Mouse (Mus musculus) forebrain, embryonic 12.5 days (tissue): ENCODE measurements around the gene Rgs11. TPM values are rescaled to one million over a fixed set of nuclear protein-coding genes. Genes with fewer than 3 reads are reported as not detected.

Experiments
- ATAC-seq: fragments of 200-750 bp; cut with Nextera tagmentation; 2 replicates; pipeline ENCODE4 v1.8.0; 2017; ENCODE audit warnings: moderate TSS enrichment; ENCODE audit not compliant: low FRiP score
- H3K27ac ChIP-seq: fragments of 300-500 bp; sonication (generic); 2 replicates; pipeline ENCODE4 v1.5.1; 2016; ENCODE audit warnings: mild to moderate bottlenecking
- H3K27me3 ChIP-seq: fragments of 300-500 bp; sonication (generic); 2 replicates; pipeline ENCODE4 v1.6.1; 2016; ENCODE audit warnings: mild to moderate bottlenecking
- H3K36me3 ChIP-seq: fragments of 300-500 bp; sonication (generic); replicated peaks from 2 replicates; pipeline ENCODE4 v1.6.1; 2016; ENCODE audit warnings: mild to moderate bottlenecking
- H3K4me1 ChIP-seq: fragments of 300-500 bp; sonication (generic); 2 replicates; pipeline ENCODE4 v1.6.1; 2016
- H3K4me2 ChIP-seq: fragments of 300-500 bp; sonication (generic); 2 replicates; pipeline ENCODE4 v1.6.1; 2016; ENCODE audit warnings: mild to moderate bottlenecking, moderate library complexity
- H3K4me3 ChIP-seq: fragments of 300-500 bp; sonication (generic); replicated peaks from 2 replicates; pipeline ENCODE4 v1.5.1; 2016; ENCODE audit warnings: mild to moderate bottlenecking
- H3K9ac ChIP-seq: fragments of 300-500 bp; sonication (generic); 2 replicates; pipeline ENCODE4 v1.6.1; 2016; ENCODE audit warnings: mild to moderate bottlenecking
- H3K9me3 ChIP-seq: fragments of 300-500 bp; sonication (generic); 2 replicates; pipeline ENCODE4 v1.6.1; 2016
- WGBS: fragments of 180-500 bp; shearing (Covaris S2); methylation state at CpG from one replicate; pipeline ENCODE4 v1.1.7; 2016; 5-methylcytosine and 5-hydroxymethylcytosine counted together
- polyA plus RNA-seq: library from polyadenylated mRNA; unstranded; fragments of >200 nt; fragmentation: Nextera tagmentation; extraction: Ambion mirVana; gene quantifications from 2 replicates; pipeline ENCODE4 v1.2.1, GENCODE M21; 2016

Gene Rgs11
- polyA plus RNA-seq, 1 experiment from 2014 or later, result 2.4 TPM

DNA sequence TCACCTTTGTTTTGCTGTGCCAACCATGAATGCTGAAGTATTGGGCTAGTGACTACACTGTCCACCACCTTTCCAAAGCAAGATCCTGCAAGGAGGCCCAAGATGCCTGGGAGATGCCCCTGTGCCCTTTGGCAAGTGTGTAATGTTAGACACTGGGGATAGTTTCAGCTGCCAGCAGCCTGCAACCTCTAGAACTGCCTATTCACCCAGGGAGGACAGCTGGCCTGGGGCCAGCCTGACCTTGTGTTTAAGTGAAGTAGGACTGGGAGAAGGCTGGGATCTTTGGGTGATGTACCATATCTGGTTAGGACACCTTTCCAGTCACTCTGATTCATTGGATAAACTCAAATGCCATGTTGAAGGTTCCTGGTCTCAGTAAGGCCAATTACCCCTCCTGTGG, 753 bp upstream of the Rgs11 start:
- no peak for ATAC-seq
- Histone ChIP-seq H3K4me2 (no peak overlapping the region), H3K27me3 (peaks cover 74% of the 10 kb centered on the region), H3K4me3 (0 out of 2 replicates have a peak overlapping the region, but pooled peaks have one; percentile 40), H3K9me3 (no peaks in the 10 kb centered on the region), H3K27ac (no peak overlapping the region), H3K9ac (no peak overlapping the region), H3K4me1 (peaks cover 23% of the 10 kb centered on the region), H3K36me3 (peaks cover 11% of the 10 kb centered on the region)

DNA sequence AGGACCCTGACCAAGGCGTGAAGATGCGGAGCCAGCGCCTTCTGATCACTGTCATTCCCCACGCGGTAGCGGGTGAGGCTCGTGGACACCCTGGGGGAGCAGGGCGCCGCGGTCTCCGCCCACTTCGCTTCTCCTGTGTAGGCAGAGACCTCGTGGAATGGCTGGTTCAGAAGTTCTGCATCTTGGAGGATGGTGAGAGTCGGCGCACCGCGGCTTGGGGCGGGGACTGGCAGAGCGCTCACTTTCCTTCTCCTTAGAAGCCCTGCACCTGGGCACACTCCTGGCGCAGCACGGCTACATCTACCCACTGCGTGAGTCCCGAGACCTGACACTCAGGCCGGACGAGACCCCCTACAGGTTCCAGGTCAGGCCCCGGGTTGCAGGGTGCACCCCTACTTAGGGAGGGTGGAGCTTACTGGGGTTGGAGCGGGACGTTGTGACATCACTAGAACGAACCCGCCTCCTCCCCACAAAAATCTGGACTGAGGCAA, 615 bp downstream of the Rgs11 start:
- no peak overlapping the region for H3K27ac ChIP-seq
- H3K9ac ChIP-seq, result peak overlapping the region; percentile 36
- H3K9me3 ChIP-seq, result no peaks in the 10 kb centered on the region
- no peak for ATAC-seq
- H3K4me3 ChIP-seq, result peak overlapping the region; percentile 40
- no peaks in the 10 kb centered on the region for H3K36me3 ChIP-seq
- H3K4me1 ChIP-seq, result peaks cover 23% of the 10 kb centered on the region
- H3K27me3 ChIP-seq, result peaks cover 74% of the 10 kb centered on the region
- under 1% methylated on average over 30 of the region's 30 CpGs for WGBS
- peak overlapping the region; percentile 61 for H3K4me2 ChIP-seq

DNA sequence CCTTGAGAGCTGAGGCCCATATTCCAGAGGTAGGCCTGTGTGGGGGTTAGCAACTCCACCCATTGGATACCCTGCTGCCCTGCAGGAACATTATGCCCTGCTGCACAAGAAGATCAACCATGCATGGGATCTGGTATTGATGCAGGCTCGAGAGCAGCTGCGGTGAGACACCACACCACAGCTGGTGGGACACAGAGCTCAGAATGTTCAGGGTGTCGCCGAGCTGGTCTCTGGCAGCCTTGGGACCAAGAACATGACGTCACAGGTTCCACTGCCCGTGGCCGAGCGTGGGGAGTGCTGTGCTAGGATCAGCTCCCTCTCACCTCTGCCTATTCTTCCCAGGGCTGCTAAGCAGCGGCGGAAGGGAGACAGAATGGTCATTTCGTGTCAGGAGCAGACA, 2.0 kb downstream of the Rgs11 start:
- H3K4me2 ChIP-seq, result no peak overlapping the region
- no peak overlapping the region for H3K9ac ChIP-seq
- ATAC-seq, result no peak
- H3K9me3 ChIP-seq, result no peaks in the 10 kb centered on the region
- H3K4me1 ChIP-seq, result peaks cover 23% of the 10 kb centered on the region
- H3K27ac ChIP-seq, result no peak overlapping the region
- H3K27me3 ChIP-seq, result peaks cover 62% of the 10 kb centered on the region
- WGBS, result 33% methylated on average over 11 of the region's 11 CpGs
- no peak overlapping the region for H3K4me3 ChIP-seq
- H3K36me3 ChIP-seq, result no peaks in the 10 kb centered on the region

DNA sequence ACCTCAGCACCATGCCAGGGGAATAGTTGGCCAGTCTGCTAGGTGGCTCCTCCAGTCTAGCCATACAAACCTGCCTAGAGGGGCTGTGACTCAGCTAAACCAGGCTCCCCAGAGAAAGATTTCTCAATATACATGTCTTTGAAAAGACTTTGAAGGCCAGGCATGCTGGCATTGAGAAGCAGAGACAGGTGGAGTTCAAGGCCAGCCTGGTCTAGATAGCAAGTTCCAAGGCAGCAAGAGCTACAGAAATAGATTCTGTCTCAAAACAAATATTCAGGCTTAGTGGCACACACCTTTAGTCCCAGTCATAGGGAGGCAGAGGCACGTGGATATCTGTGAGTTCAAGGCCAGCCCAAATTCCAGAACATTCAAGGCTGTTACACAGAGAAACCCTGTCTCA, 3.6 kb downstream of the Rgs11 start:
- H3K27me3 ChIP-seq, result peaks cover 46% of the 10 kb centered on the region
- no peak overlapping the region for H3K4me3 ChIP-seq
- H3K4me1 ChIP-seq, result peaks cover 13% of the 10 kb centered on the region
- no peak overlapping the region for H3K4me2 ChIP-seq
- no peaks in the 10 kb centered on the region for H3K36me3 ChIP-seq
- no peak overlapping the region for H3K27ac ChIP-seq
- H3K9me3 ChIP-seq, result no peaks in the 10 kb centered on the region
- H3K9ac ChIP-seq, result no peak overlapping the region
- 45% methylated on average over 1 of the region's 1 CpGs for WGBS
- ATAC-seq, result no peak

DNA sequence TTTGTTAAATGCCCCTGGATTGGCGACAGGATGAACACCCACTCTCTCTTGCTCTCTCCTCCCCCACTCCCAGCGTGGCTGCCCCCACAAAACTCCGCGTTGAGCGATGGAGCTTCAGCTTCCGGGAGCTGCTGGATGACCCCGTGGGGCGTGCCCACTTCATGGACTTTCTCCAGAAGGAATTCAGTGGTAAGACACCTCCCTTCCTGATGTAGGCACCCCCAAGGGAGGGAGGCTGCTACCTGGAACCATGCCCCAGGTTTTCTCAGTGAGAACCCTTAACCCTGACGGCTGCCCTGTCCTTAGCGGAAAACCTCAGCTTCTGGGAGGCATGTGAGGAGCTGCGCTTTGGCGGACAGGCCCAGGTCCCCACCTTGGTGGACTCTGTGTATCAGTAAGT, 4.9 kb downstream of the Rgs11 start, which contains the start of gene Arhgdig:
Arhgdig (minus strand) TSS at position 101 of the 400 bp plus-strand sequence.
- WGBS, result 88% methylated on average over 12 of the region's 12 CpGs
- no peak within 1 kb of the TSS for H3K4me2 ChIP-seq

DNA sequence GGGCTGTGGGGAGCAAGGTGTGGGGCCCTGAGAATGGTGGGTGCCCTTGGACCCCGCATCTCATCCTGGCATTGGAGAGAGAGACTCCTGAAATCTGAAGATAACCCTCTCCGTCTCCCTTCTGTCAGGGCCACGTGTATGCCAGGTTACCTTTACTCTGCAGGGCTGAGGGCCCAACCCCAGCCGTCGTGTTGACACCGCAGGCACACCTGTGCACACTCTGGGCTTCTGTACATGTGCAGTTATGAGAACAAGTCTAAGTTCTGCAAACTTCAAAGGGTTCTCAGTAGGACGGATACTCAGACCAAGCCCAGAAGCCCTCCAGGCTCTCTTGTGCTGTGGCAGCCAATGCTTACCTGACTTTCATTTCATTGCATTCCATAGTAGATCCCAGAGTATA, 9.5 kb downstream of the Rgs11 start:
- Histone ChIP-seq H3K9me3 (no peaks in the 10 kb centered on the region), H3K4me1 (no peaks in the 10 kb centered on the region), H3K4me3 (no peak overlapping the region), H3K9ac (no peak overlapping the region), H3K27me3 (no peaks in the 10 kb centered on the region), H3K27ac (no peak overlapping the region), H3K4me2 (no peak overlapping the region), H3K36me3 (0 out of 2 replicates have a peak, but pooled peaks cover 9% of the 10 kb centered on the region)
- no peak for ATAC-seq
- 87% methylated on average over 7 of the region's 7 CpGs for WGBS

More for the DNA sequence above, 4.9 kb downstream of the Rgs11 start, which contains the start of gene Arhgdig:
- no peak for ATAC-seq
- no peak within 1 kb of the TSS for H3K9ac ChIP-seq
- H3K4me3 ChIP-seq, result no peak within 1 kb of the TSS
- H3K36me3 ChIP-seq, result no peaks in the 10 kb centered on the region
- no peak within 1 kb of the TSS for H3K27ac ChIP-seq
- peaks cover 9% of the 10 kb centered on the region for H3K4me1 ChIP-seq
- H3K9me3 ChIP-seq, result no peaks in the 10 kb centered on the region
- peaks cover 33% of the 10 kb centered on the region for H3K27me3 ChIP-seq

DNA sequence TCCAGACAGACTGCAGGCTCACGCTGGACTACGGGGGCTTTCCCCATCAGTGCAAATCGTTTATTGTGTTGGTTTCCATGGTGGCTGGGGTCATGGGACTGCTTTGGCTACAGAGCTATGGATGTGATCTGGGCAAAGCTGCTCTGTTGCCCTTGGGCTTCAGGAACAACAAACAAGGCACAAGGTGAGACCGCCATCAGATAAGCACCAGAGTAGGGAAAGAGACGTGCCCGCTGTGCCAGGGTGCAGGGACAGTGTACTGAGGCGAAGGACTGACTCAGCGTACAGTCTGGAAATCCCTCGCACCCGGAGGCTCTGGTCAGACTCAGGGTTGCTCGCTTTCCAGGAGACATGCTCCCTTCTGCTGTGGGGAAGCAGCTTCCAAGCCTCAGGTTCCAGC, 9.9 kb downstream of the Rgs11 start:
- Histone ChIP-seq H3K4me1 (no peaks in the 10 kb centered on the region), H3K27me3 (no peaks in the 10 kb centered on the region), H3K9me3 (no peaks in the 10 kb centered on the region), H3K27ac (no peak overlapping the region), H3K36me3 (0 out of 2 replicates have a peak, but pooled peaks cover 9% of the 10 kb centered on the region), H3K9ac (no peak overlapping the region), H3K4me2 (no peak overlapping the region), H3K4me3 (no peak overlapping the region)
- no peak for ATAC-seq
- 92% methylated on average over 11 of the region's 11 CpGs for WGBS

DNA sequence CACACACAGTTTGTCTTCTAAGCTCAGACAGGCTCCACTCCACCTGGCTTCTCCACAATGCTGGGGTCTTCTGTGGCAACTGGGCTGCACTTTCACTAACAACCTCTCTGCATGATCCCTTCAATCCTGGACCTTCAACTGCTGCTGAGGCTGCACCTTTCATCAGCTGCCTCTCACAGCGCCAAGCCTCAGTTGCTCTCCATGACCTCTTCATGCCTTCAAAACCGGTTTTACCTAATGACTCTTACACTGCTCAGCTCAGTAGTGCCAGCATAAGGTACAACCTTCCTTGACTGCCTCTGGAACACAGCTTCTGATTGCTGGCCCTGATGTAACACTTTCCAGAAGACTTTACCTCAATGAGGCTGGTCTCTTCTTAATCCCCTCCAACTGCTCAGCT, 18.8 kb downstream of the Rgs11 start:
- Histone ChIP-seq H3K36me3 (0 out of 2 replicates have a peak, but pooled peaks cover 3% of the 10 kb centered on the region), H3K27me3 (no peaks in the 10 kb centered on the region), H3K9ac (no peak overlapping the region), H3K9me3 (no peaks in the 10 kb centered on the region), H3K4me1 (no peaks in the 10 kb centered on the region), H3K4me2 (no peak overlapping the region), H3K4me3 (no peak overlapping the region), H3K27ac (no peak overlapping the region)
- no peak for ATAC-seq
- WGBS, result 87% methylated on average over 2 of the region's 2 CpGs

DNA sequence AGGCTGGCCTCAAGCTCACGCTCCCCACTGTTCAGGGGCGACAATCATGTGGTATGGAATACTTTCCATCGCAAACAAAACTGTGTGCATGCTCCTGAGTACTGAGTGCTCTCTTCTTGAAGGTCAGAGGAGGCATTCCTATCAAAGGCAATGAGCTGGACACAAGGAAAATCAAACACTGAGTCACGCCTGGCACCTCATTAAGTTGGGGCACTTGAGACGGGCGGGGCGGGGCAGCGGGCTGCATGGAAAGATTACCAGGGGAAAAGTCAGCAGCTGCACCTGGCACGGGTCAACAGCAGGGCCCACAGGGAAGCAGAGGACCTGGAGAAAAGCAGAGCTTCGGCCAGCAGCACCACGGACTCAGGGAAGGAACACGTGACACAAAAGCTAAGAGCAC, 22.4 kb downstream of the Rgs11 start:
- no peak for ATAC-seq
- no peaks in the 10 kb centered on the region for H3K9me3 ChIP-seq
- H3K27me3 ChIP-seq, result no peaks in the 10 kb centered on the region
- H3K4me2 ChIP-seq, result no peak overlapping the region
- no peaks in the 10 kb centered on the region for H3K36me3 ChIP-seq
- no peak overlapping the region for H3K4me3 ChIP-seq
- H3K4me1 ChIP-seq, result no peaks in the 10 kb centered on the region
- no peak overlapping the region for H3K27ac ChIP-seq
- 91% methylated on average over 12 of the region's 12 CpGs for WGBS
- no peak overlapping the region for H3K9ac ChIP-seq

DNA sequence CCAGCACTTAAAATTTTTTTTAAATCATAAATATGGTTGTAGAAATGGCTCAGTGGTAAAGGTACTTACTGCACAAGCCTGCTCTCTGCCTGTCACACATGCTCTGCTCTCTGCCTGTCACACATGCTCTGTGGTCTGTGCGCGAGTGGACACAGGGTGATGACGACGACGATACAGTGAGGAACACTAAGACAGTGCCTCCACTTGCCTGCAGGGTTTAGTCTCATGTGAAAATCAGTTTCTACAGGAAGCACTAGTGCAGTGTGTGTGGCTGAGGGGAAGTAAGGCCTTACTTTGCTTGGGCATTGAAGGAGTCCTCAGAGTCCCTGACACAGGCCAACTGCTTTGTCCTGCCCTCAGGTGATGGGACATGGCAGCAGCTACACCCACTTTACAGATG, 27.0 kb downstream of the Rgs11 start:
- Histone ChIP-seq H3K27ac (no peak overlapping the region), H3K4me2 (no peak overlapping the region), H3K4me3 (no peak overlapping the region), H3K27me3 (no peaks in the 10 kb centered on the region), H3K4me1 (no peaks in the 10 kb centered on the region), H3K36me3 (no peaks in the 10 kb centered on the region), H3K9me3 (no peaks in the 10 kb centered on the region), H3K9ac (no peak overlapping the region)
- 91% methylated on average over 5 of the region's 5 CpGs for WGBS
- no peak for ATAC-seq

DNA sequence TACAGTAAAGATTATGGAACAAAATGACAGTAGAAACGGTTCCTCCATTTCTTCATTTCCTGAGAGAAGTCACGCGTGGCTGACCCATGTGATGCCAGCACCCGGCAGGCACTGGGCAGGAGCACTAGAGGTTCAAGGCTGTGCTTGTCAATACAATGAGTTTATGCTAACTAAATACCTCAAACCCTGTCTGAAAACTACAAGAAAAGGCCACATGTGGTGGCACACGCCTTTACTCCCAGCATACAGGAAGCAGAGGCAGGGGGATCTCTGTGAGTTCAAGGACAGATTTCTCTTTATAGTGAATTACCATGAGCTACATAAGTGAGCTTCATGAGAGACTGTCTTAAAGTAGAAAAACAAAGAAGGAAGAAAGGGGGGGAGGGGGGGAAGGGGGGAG, 28.4 kb downstream of the Rgs11 start:
- Histone ChIP-seq H3K27me3 (no peaks in the 10 kb centered on the region), H3K4me1 (peaks cover 12% of the 10 kb centered on the region; the same call in 1 of the 2 replicates), H3K9me3 (no peaks in the 10 kb centered on the region), H3K27ac (no peak overlapping the region), H3K4me3 (no peak overlapping the region), H3K4me2 (no peak overlapping the region), H3K36me3 (no peaks in the 10 kb centered on the region), H3K9ac (no peak overlapping the region)
- no peak for ATAC-seq
- WGBS, result 89% methylated on average over 5 of the region's 5 CpGs

DNA sequence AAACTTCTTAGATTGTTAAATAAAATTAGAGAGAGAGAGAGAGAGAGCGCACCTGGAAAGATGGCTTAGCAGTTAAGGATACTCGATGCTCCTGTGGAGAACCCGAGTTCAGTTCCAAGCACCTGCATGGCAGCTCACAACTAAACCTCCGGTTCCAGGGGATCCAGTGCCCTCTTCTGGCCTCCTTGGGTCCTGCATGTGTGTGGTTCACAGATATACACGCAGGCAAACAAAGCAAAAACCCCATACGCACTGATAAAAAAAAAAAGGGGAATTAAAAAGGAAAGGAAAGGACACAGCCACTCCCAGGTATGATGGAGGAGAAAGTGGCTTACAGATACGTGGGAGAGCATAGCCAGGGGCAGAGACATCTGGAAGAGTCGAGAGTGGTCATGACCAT, 30.1 kb downstream of the Rgs11 start:
- H3K27ac ChIP-seq, result no peak overlapping the region
- no peak overlapping the region for H3K4me2 ChIP-seq
- no peaks in the 10 kb centered on the region for H3K9me3 ChIP-seq
- H3K4me1 ChIP-seq, result peaks cover 12% of the 10 kb centered on the region; the same call in 1 of the 2 replicates
- no peaks in the 10 kb centered on the region for H3K36me3 ChIP-seq
- H3K4me3 ChIP-seq, result no peak overlapping the region
- ATAC-seq, result no peak
- WGBS, result 73% methylated on average over 8 of the region's 8 CpGs
- no peaks in the 10 kb centered on the region for H3K27me3 ChIP-seq
- H3K9ac ChIP-seq, result no peak overlapping the region

DNA sequence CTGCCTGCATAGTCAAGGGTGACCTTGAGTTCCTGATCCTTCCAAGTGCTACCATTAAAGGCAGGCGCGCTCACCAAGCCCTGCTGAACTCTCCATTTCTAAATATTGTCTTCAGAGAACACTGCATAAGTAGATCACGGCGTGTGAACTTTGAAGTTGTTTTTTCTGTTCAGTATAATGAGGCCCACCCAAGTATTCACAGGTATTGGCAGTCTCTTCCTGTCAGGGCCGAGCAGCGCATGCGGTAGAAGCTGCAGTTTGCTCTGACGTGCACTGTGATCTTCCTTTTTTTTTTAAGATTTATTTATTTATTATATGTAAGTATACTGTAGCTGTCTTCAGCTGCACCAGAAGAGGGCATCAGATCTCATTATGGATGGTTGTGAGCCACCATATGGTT, 31.6 kb downstream of the Rgs11 start:
- no peak for ATAC-seq
- H3K9me3 ChIP-seq, result no peaks in the 10 kb centered on the region
- H3K36me3 ChIP-seq, result no peaks in the 10 kb centered on the region
- no peak overlapping the region for H3K4me2 ChIP-seq
- H3K4me1 ChIP-seq, result peaks cover 12% of the 10 kb centered on the region; the same call in 1 of the 2 replicates
- 94% methylated on average over 8 of the region's 8 CpGs for WGBS
- H3K27me3 ChIP-seq, result no peaks in the 10 kb centered on the region
- no peak overlapping the region for H3K4me3 ChIP-seq
- no peak overlapping the region for H3K27ac ChIP-seq
- no peak overlapping the region for H3K9ac ChIP-seq
